Mouse (Mus musculus): ENCODE measurements around the gene Nmnat2.

GRCm38 (mm10) chr1:153157021-153157623 lies 202.3 kb downstream of the Nmnat2 start:
- TF ChIP-seq CTCF (IDR thresholded peaks at IDR 0.05; ENCODE audit: extremely low read depth, insufficient read depth, insufficient read length, insufficient replicate concordance) = no peak
- TF ChIP-seq POLR2A (IDR thresholded peaks at IDR 0.05; ENCODE audit: low read depth, low read length) = no peak

Measured in spleen, adult 2 months (tissue).